Mouse (Mus musculus) gastrocnemius, adult 2 months (tissue): ENCODE data around the gene Pip5kl1. TPM values are rescaled to one million over a fixed set of nuclear protein-coding genes. Genes with fewer than 3 reads are reported as not detected.

Source experiments
- DNase-seq: peaks from one replicate; pipeline ENCODE4 v3.0.0; 2022
- H3K27ac ChIP-seq: fragments of 200-600 bp; 2 replicates; pipeline ENCODE4 v1.8.1; 2022; ENCODE audit warnings: mild to moderate bottlenecking
- H3K4me3 ChIP-seq: fragments of 200-600 bp; 2 replicates; pipeline ENCODE4 v1.8.1; 2022; ENCODE audit warnings: mild to moderate bottlenecking, moderate library complexity
- CTCF ChIP-seq: fragments of 200-600 bp; IDR thresholded peaks from 2 replicates; pipeline ENCODE4 v1.8.1; 2022; ENCODE audit warnings: antibody characterized with exemption, mild to moderate bottlenecking, moderate library complexity
- intact Hi-C: fragments of 180-260 bp; cut with DNase I; formaldehyde crosslinking; loops from one replicate; pipeline ENCODE4 v1.15.1; 2025
- total RNA-seq, 2 experiments: library from RNA; stranded (reverse); gene quantifications; 2 replicates each; pipeline ENCODE4 v1.2.3; 2021

Pip5kl1 gene
- total RNA-seq, 2 experiments from 2014 or later, result not detected

GRCm38 (mm10) chr2:32610610-32611229 lies 36.1 kb downstream of the Pip5kl1 start:
- peak; percentile 71 for TF ChIP-seq CTCF
- peak; percentile 70 for DNase-seq
- Histone ChIP-seq H3K4me3 (peak overlapping the region; percentile 97), H3K27ac (peak overlapping the region; percentile 97)
- intact Hi-C loops, result no loop called here

DNA sequence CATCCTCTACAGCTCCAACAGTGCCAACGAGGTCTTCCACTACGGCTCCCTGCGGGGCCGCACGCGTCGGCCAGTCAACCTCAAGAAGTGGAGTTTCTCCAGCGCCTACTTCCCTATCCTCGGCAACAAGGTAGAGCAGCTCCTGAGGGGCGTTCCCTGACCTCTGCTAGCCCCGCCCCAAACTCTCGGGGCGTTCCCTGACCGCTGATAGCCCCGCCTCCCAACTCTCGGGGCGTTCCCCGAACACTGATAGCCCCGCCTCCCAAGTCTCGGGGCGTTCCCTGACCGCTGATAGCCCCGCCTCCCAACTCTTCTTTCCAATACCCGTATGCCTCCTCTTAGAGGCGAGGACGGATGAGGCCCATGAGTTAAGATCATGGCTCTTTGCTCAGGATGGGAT lies 37.7 kb downstream of the Pip5kl1 start:
- DNase-seq, result peak; percentile 34
- Histone ChIP-seq H3K27ac (no peak overlapping the region), H3K4me3 (no peak overlapping the region)
- no peak for TF ChIP-seq CTCF
- intact Hi-C loops, result no loop called here

GRCm38 (mm10) chr2:32617109-32617508 lies 42.5 kb downstream of the Pip5kl1 start:
- no peak for TF ChIP-seq CTCF
- H3K27ac ChIP-seq, result no peak overlapping the region
- DNase-seq, result no peak
- intact Hi-C loops, result no loop called here
- no peak overlapping the region for H3K4me3 ChIP-seq

DNA sequence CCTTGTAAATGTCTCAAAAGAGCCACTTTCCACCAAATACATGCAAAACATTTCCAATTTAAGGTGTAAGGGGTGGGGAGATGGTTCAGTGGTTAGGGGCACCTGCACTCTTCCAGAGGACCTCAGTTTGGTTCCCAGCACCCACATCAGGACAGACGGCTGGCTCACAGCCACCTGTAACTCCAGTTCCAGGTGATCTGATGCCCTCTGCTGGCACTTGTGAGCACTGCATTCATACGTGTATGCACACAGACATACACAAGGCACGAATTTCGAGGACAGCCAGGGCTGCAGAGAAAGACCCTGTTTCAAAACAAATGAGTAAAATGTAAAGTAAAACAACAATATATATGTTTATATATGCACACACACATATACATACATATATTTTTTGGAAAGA lies 43.0 kb downstream of the Pip5kl1 start:
- DNase-seq, result peak; percentile 36
- Histone ChIP-seq H3K4me3 (no peak overlapping the region), H3K27ac (no peak overlapping the region)
- intact Hi-C loops, result no loop called here
- peak; percentile 55 for TF ChIP-seq CTCF

DNA sequence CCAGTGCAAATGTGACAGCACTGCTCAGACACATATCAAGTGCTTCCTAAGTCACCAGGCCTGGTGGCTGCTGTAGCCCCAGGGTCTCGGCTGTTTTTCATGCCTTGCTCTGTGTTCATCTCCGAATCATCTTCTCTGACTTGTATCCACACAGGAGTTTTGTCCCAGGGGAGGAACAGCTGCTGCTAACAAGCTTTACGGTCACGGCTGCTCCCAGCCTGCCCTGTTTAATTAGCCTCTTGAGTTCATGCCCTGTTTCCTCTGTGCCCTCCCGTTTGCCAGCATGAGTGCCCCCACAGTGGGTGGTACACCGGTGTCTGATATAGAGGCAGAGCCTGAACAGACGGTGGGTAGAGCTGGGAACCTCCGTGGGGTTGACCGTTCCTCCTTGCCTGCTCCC lies 43.5 kb downstream of the Pip5kl1 start:
- DNase-seq, result peak; percentile 11
- no peak for TF ChIP-seq CTCF
- Histone ChIP-seq H3K27ac (no peak overlapping the region), H3K4me3 (no peak overlapping the region)
- intact Hi-C loops, result no loop called here

GRCm38 (mm10) chr2:32620682-32621516 lies 46.3 kb downstream of the Pip5kl1 start:
- intact Hi-C loops, result no loop called here
- peak overlapping the region; percentile 80 for H3K27ac ChIP-seq
- H3K4me3 ChIP-seq, result no peak overlapping the region
- no peak for TF ChIP-seq CTCF
- DNase-seq, result peak; percentile 54

DNA sequence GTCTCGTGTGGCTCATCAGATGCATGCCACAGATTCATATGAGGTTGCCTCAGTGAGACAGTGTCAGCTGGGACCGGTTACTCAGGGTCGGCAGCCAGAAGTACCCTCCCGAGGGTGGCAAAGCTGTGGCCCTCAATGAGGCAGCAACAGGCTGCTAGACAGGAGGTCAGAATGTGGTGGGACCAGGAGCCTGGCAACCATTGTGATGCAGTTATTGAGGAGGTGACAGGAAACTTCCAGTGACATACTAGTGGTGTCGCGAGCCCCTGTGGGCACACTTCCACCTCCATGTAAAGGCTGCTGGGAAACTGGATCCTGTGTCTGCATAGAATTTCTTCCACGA lies 46.9 kb downstream of the Pip5kl1 start, which contains the start of gene Ak1:
TSS of gene Ak1 (plus strand) at position 242 of the 343 bp plus-strand sequence.
- intact Hi-C loops, result no loop called here
- TF ChIP-seq CTCF, result no peak
- peak; percentile 17 for DNase-seq
- no peak within 1 kb of the TSS for H3K4me3 ChIP-seq
- H3K27ac ChIP-seq, result peak within 1 kb of the TSS; percentile 80

- no peak for DNase-seq
- peak overlapping the region; percentile 97 for H3K27ac ChIP-seq
- no peak for TF ChIP-seq CTCF
- peak overlapping the region; percentile 86 for H3K4me3 ChIP-seq
- intact Hi-C loops, result no loop called here
These were observed 49.6 kb downstream of the Pip5kl1 start for GRCm38 (mm10) chr2:32624111-32624748.

- peak; percentile 92 for DNase-seq
- peak; percentile 51 for TF ChIP-seq CTCF
- intact Hi-C loops, result no loop called here
- Histone ChIP-seq H3K4me3 (peak overlapping the region; percentile 86), H3K27ac (peak overlapping the region; percentile 97)
These were observed 50.7 kb downstream of the Pip5kl1 start for GRCm38 (mm10) chr2:32625212-32625872.

- intact Hi-C loops, result no loop called here
- TF ChIP-seq CTCF, result no peak
- Histone ChIP-seq H3K27ac (peak overlapping the region; percentile 97), H3K4me3 (peak overlapping the region; percentile 86)
- peak; percentile 93 for DNase-seq
These were observed 51.5 kb downstream of the Pip5kl1 start for GRCm38 (mm10) chr2:32625873-32626694.

GRCm38 (mm10) chr2:32627266-32628043 lies 52.9 kb downstream of the Pip5kl1 start:
- no peak for TF ChIP-seq CTCF
- intact Hi-C loops, result no loop called here
- Histone ChIP-seq H3K27ac (peak overlapping the region; percentile 97), H3K4me3 (peak overlapping the region; percentile 86)
- peak; percentile 63 for DNase-seq
